Mouse (Mus musculus): ENCODE data around the gene Ube2v1.

The Ube2v1 gene

DNA sequence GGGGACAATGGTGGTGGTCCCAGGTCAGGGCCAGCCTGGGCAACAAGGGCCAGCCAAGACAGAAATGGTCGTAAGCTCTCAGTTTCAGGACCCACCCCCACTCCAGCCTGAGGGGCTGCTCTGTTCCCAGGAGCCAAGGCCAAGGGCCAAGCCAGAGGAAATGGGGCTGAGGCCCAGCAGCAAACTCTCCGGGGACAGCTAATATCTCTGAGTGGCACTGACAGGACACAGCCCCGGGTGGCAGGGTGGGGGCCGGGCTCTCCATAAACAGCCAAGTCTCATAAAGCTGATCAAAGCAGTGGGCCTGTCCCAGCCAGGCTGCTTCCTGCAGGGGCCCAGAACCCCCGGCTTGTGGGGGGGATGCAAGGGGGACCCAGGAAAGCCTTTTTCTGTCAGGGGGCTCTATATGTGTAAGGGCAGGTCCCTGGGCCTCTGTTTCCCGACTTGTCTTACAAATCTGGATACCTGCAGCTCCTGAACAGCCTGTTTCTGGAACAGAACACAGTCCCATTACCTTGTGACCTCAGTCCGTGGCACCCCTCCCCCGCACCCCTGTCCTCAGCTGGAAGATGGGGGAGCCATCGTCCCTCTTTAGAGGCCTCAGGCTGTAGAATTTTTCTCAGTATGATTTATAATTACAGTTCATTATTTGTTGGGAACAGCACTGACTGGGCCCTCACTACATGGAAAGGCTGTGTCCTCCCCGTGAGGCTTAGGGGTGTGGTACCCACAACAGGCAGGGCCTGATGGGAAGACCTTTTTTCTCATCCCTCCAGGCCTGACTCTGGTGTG lies 48.5 kb downstream of the Ube2v1 start:
- TF ChIP-seq NANOG (IDR thresholded peaks at IDR 0.05; ENCODE audit: borderline replicate concordance, low read length) (no peak), POU5F1 (IDR thresholded peaks at IDR 0.05; ENCODE audit: borderline replicate concordance, low read length) (no peak), CTCF (conservative IDR thresholded peaks at IDR 0.05; ENCODE audit: low read length) (no peak)
- Histone ChIP-seq H3K4me3 (replicated peaks; ENCODE audit: low read length) (no peak overlapping the region; the same call in 1 of the 2 replicates), H3K27me3 (ENCODE audit: insufficient read depth, low read length) (peaks cover 43% of the 10 kb centered on the region), H3K4me1 (replicated peaks; ENCODE audit: low read depth, low read length) (peaks cover 72% of the 10 kb centered on the region), H3K36me3 (ENCODE audit: insufficient read depth, low read length) (no peaks in the 10 kb centered on the region), H3K9me3 (ENCODE audit: low read length) (no peaks in the 10 kb centered on the region)

DNA sequence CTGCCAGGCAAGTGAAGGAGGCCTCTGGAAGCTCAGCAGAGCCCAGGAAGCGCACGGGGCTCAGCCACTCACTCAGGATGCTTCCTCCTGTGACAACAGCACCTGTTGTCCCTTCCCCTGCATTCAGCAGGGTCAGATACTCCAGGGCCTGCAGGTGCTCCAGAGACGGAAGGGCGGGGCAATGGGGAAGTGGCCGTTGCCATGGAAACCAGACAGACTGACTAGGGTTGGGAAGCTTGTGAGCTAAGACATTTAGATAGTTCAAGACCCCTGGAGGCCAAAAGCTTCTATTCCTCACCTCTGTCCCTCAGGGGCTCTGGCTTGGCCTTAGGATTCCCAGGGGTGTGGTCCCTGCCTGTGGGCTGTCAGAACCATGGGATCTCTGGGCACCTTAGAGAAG lies 53.4 kb downstream of the Ube2v1 start:
- no peak for TF ChIP-seq POU5F1 (IDR thresholded peaks at IDR 0.05; ENCODE audit: borderline replicate concordance, low read length)
- no peak for TF ChIP-seq NANOG (IDR thresholded peaks at IDR 0.05; ENCODE audit: borderline replicate concordance, low read length)
- no peak for TF ChIP-seq CTCF (conservative IDR thresholded peaks at IDR 0.05; ENCODE audit: low read length)
- H3K36me3 ChIP-seq (ENCODE audit: insufficient read depth, low read length) = no peaks in the 10 kb centered on the region

DNA sequence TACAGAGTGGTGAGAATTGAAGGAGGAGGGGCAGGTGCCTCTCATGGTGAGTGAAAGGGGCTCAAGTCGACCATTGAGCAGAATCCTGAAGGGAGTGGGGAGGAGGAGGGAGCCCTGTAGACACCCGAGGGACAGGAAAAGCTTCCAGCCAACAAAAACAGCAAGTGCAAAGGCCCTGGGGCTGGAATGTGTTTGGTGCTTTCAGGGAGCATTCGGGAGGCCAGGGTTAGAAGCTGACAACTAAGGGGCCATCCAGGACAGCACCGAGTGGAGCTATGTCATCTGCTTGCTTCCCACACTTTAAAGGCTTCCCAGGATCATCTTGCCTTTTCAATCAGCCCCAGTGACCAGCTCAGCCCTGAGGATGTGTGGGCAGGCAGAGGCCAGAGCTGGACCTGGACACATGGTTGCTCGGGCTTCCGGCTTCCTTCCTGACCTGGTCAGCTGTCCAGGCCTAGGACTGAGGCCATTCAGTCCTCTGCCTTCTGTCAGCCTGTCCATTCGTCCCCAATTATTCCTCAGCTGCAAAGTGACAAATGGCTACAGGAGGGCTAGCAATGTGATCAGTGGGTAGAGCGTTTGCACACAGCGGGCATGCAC lies 54.6 kb downstream of the Ube2v1 start:
- Histone ChIP-seq H3K4me1 (replicated peaks; ENCODE audit: low read depth, low read length) (peaks cover 36% of the 10 kb centered on the region), H3K9me3 (ENCODE audit: low read length) (no peaks in the 10 kb centered on the region), H3K36me3 (ENCODE audit: insufficient read depth, low read length) (no peaks in the 10 kb centered on the region), H3K4me3 (replicated peaks; ENCODE audit: low read length) (no peak overlapping the region), H3K27me3 (ENCODE audit: insufficient read depth, low read length) (peaks cover 48% of the 10 kb centered on the region)
- TF ChIP-seq NANOG (IDR thresholded peaks at IDR 0.05; ENCODE audit: borderline replicate concordance, low read length) (no peak), POU5F1 (IDR thresholded peaks at IDR 0.05; ENCODE audit: borderline replicate concordance, low read length) (no peak), CTCF (conservative IDR thresholded peaks at IDR 0.05; ENCODE audit: low read length) (no peak)

More for the DNA sequence above, 53.4 kb downstream of the Ube2v1 start:
- Histone ChIP-seq H3K9me3 (ENCODE audit: low read length) (no peaks in the 10 kb centered on the region), H3K27me3 (ENCODE audit: insufficient read depth, low read length) (peaks cover 52% of the 10 kb centered on the region), H3K4me1 (replicated peaks; ENCODE audit: low read depth, low read length) (peaks cover 49% of the 10 kb centered on the region), H3K4me3 (replicated peaks; ENCODE audit: low read length) (peak overlapping the region; percentile 57)

DNA sequence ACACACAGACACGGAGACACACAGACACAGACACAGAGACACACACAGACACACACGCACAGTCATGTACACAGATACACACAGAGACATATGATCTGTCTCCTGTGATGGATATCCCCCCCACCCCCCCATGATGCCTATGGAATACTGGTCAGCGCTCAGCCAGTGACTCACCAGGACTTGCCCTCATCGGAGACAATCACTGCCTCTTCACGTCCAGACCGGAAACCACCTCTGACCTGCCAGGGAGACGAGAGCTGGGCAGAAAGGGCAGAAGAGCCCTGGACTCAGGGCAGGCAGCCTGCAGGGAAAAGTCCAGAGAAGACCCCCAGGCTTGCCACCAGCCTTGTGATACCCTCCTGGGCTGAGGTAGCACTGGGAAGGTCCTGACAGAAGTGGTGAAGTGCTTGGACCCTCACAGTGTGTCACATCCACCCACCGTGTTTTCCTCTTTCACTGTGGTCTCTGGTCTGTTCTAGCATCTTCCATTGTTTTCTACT lies 55.7 kb downstream of the Ube2v1 start:
- no peak overlapping the region for H3K4me3 ChIP-seq (replicated peaks; ENCODE audit: low read length)
- peaks cover 46% of the 10 kb centered on the region for H3K27me3 ChIP-seq (ENCODE audit: insufficient read depth, low read length)
- TF ChIP-seq NANOG (IDR thresholded peaks at IDR 0.05; ENCODE audit: borderline replicate concordance, low read length) = no peak
- no peak for TF ChIP-seq CTCF (conservative IDR thresholded peaks at IDR 0.05; ENCODE audit: low read length)
- no peak for TF ChIP-seq POU5F1 (IDR thresholded peaks at IDR 0.05; ENCODE audit: borderline replicate concordance, low read length)
- H3K9me3 ChIP-seq (ENCODE audit: low read length) = no peaks in the 10 kb centered on the region
- peaks cover 36% of the 10 kb centered on the region for H3K4me1 ChIP-seq (replicated peaks; ENCODE audit: low read depth, low read length)
- H3K36me3 ChIP-seq (ENCODE audit: insufficient read depth, low read length) = no peaks in the 10 kb centered on the region

DNA sequence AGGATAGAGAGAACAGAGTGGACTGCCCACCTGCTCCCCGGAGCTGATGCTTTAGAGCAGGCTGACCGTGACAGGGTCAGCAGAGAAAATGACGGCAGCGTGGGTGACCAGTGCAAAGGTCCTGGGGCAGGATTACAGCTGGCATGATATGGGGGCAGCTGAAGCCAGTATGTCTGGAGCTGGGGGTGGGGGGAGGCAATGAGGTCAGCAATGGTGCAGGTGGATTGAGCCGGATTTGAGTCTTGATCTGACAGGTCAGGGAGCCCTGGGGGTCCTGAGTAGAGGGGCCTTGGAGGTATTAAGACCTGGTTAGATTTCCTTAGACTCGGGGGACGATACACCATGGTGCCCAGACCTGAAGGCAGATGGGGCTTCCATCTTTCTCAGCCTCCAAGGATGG lies 56.3 kb downstream of the Ube2v1 start:
- Histone ChIP-seq H3K4me3 (replicated peaks; ENCODE audit: low read length) (no peak overlapping the region), H3K4me1 (replicated peaks; ENCODE audit: low read depth, low read length) (peaks cover 42% of the 10 kb centered on the region), H3K36me3 (ENCODE audit: insufficient read depth, low read length) (no peaks in the 10 kb centered on the region), H3K27me3 (ENCODE audit: insufficient read depth, low read length) (peaks cover 48% of the 10 kb centered on the region), H3K9me3 (ENCODE audit: low read length) (no peaks in the 10 kb centered on the region)
- TF ChIP-seq NANOG (IDR thresholded peaks at IDR 0.05; ENCODE audit: borderline replicate concordance, low read length) (no peak), POU5F1 (IDR thresholded peaks at IDR 0.05; ENCODE audit: borderline replicate concordance, low read length) (no peak), CTCF (conservative IDR thresholded peaks at IDR 0.05; ENCODE audit: low read length) (no peak)

DNA sequence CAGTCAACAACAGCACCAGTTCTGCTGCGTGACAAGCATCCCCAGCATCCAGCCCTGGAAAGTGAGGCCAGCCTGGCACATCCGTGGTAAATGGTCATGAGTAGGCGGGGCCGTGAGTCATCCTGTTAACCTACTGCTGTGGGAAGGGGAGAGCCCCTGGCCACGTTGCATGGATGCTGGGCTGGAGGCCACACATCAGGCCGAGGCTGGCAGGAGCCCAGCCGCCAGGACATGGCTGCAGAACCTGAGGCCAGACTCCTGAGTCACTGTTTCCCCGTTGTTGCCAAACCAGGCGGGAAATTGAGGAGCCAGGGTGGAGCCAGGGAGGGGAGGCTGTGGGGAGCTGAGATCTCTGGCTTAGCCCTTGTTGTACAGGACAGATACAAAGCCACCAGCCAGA lies 57.1 kb downstream of the Ube2v1 start:
- no peaks in the 10 kb centered on the region for H3K9me3 ChIP-seq (ENCODE audit: low read length)
- no peaks in the 10 kb centered on the region for H3K36me3 ChIP-seq (ENCODE audit: insufficient read depth, low read length)
- H3K4me1 ChIP-seq (replicated peaks; ENCODE audit: low read depth, low read length) = peaks cover 49% of the 10 kb centered on the region
- no peak overlapping the region for H3K4me3 ChIP-seq (replicated peaks; ENCODE audit: low read length)
- no peak for TF ChIP-seq CTCF (conservative IDR thresholded peaks at IDR 0.05; ENCODE audit: low read length)
- TF ChIP-seq POU5F1 (IDR thresholded peaks at IDR 0.05; ENCODE audit: borderline replicate concordance, low read length) = no peak
- no peak for TF ChIP-seq NANOG (IDR thresholded peaks at IDR 0.05; ENCODE audit: borderline replicate concordance, low read length)
- H3K27me3 ChIP-seq (ENCODE audit: insufficient read depth, low read length) = peaks cover 55% of the 10 kb centered on the region

DNA sequence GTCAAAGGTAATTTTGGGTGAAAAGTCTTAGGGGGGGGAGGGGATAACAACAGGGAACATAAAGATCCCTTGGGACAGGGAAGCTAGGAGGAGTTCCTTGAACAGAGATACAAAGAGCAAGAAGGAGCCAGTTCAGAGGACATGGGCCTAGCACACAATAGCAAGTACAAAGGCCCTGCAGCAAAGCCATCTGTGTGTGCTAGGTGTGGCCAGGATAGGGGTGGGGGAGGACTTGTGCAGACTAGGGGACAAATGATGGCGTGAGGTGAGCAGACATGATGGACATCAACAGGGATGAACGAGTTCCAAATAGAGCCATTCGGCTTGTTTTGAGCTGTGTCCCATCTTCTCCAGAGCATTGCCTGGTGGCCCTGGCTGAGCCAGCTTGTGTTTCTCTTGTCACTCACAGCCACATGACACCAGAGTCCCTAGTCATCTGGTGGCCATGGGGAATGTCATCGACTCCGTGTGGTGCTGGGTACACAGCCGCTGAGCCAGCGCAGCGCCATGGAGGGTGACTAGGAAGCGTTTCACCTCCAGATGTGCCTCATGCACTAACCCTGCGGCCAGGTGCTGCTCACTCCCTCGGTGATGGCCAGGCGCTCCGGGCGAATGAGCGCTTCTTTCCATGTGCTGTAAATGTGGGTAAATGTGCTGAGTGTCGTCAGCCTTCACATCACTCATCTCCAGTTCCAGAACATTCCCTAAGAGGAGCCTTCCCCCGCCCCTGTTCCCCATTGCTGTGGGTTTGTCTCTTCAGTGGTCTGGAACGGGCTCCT lies 60.3 kb downstream of the Ube2v1 start:
- H3K9me3 ChIP-seq (ENCODE audit: low read length) = no peaks in the 10 kb centered on the region
- H3K4me3 ChIP-seq (replicated peaks; ENCODE audit: low read length) = no peak overlapping the region
- peaks cover 32% of the 10 kb centered on the region for H3K4me1 ChIP-seq (replicated peaks; ENCODE audit: low read depth, low read length)
- peaks cover 67% of the 10 kb centered on the region for H3K27me3 ChIP-seq (ENCODE audit: insufficient read depth, low read length)
- TF ChIP-seq NANOG (IDR thresholded peaks at IDR 0.05; ENCODE audit: borderline replicate concordance, low read length) = no peak
- H3K36me3 ChIP-seq (ENCODE audit: insufficient read depth, low read length) = no peaks in the 10 kb centered on the region

DNA sequence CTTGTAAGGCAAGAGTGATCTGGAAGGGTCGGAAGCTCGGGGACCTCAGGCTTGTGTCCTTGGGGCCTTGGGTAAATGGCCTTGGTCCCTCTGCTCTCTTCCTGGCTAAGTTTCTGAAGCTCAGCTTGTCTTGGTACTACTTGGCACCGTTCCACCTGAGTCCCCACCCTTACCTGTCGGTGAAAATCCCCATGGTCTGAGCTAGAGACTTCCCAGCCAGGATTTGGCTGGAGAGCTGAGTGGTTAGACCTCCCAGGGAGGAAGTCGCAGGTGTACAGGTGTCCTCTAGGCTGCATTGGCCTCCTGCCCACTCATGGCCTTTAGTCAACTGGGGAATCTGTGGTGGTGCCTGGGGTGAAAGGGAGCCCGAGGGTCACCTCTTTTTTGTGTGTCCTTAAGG lies 61.1 kb downstream of the Ube2v1 start:
- H3K27me3 ChIP-seq (ENCODE audit: insufficient read depth, low read length) = peaks cover 69% of the 10 kb centered on the region
- H3K9me3 ChIP-seq (ENCODE audit: low read length) = no peaks in the 10 kb centered on the region
- no peak for TF ChIP-seq CTCF (conservative IDR thresholded peaks at IDR 0.05; ENCODE audit: low read length)
- no peak for TF ChIP-seq POU5F1 (IDR thresholded peaks at IDR 0.05; ENCODE audit: borderline replicate concordance, low read length)
- TF ChIP-seq NANOG (IDR thresholded peaks at IDR 0.05; ENCODE audit: borderline replicate concordance, low read length) = no peak
- no peak overlapping the region for H3K4me3 ChIP-seq (replicated peaks; ENCODE audit: low read length)
- peaks cover 35% of the 10 kb centered on the region for H3K4me1 ChIP-seq (replicated peaks; ENCODE audit: low read depth, low read length)
- H3K36me3 ChIP-seq (ENCODE audit: insufficient read depth, low read length) = no peaks in the 10 kb centered on the region

All from E14TG2a.4 (cell line).